Mouse (Mus musculus) heart, embryonic 14.5 days (tissue): ENCODE measurements around the gene Hap1. TPM values are rescaled to one million over a fixed set of nuclear protein-coding genes. Genes with fewer than 3 reads are reported as not detected.
"Not testable (repeated sequence)": the region's sequence is repeated elsewhere in the genome, so short reads cannot be mapped to it uniquely, and the experiment has no call there.

Experiments used
- ATAC-seq: fragments of 200-750 bp; cut with Nextera tagmentation; 2 replicates; pipeline ENCODE4 v1.8.0; 2017; ENCODE audit warnings: low read depth, moderate TSS enrichment; ENCODE audit not compliant: insufficient number of reproducible peaks, insufficient read depth, low FRiP score
- H3K27ac ChIP-seq, 2 experiments: fragments of 200-500 bp in 1 of 2; fragments of 300-500 bp in 1 of 2; sonication (generic) in 1 of 2; replicated peaks in 1 of 2; 2 replicates each; pipeline ENCODE4 v1.5.1; 2012 to 2014; ENCODE audit warnings: low read depth in 2 of 2, low read length in 2 of 2, control low read depth in 1 of 2, mild to moderate bottlenecking in 1 of 2, mixed read lengths in 1 of 2; ENCODE audit not compliant: control insufficient read depth in 1 of 2, insufficient read depth in 1 of 2
- H3K27me3 ChIP-seq: fragments of 300-500 bp; sonication (generic); 2 replicates; pipeline ENCODE4 v1.6.1; 2014; ENCODE audit warnings: mild to moderate bottlenecking, low read length, control low read depth; ENCODE audit not compliant: control insufficient read depth, insufficient read depth
- H3K36me3 ChIP-seq: fragments of 300-500 bp; sonication (generic); 2 replicates; pipeline ENCODE4 v1.6.1; 2014; ENCODE audit warnings: mild to moderate bottlenecking, control low read depth, low read length, mixed read lengths; ENCODE audit not compliant: control insufficient read depth, insufficient read depth
- H3K4me1 ChIP-seq, 2 experiments: fragments of 200-500 bp in 1 of 2; fragments of 300-500 bp in 1 of 2; sonication (generic) in 1 of 2; 2 replicates each; pipeline ENCODE4 v1.6.1; 2012 to 2014; ENCODE audit warnings: low read length in 2 of 2, control low read depth in 1 of 2, mixed read lengths in 1 of 2; ENCODE audit not compliant: control insufficient read depth in 2 of 2, insufficient read depth in 2 of 2
- H3K4me2 ChIP-seq: fragments of 300-500 bp; sonication (generic); 2 replicates; pipeline ENCODE4 v1.6.1; 2014; ENCODE audit warnings: mild to moderate bottlenecking, low read length
- H3K4me3 ChIP-seq, 2 experiments: fragments of 200-500 bp in 1 of 2; fragments of 300-500 bp in 1 of 2; sonication (generic) in 1 of 2; 2 replicates each; pipeline ENCODE4 v1.5.1; 2012 to 2014; ENCODE audit warnings: low read length in 2 of 2, mild to moderate bottlenecking in 2 of 2, control low read depth in 1 of 2, low read depth in 1 of 2, moderate library complexity in 1 of 2; ENCODE audit not compliant: control insufficient read depth in 1 of 2, insufficient read depth in 1 of 2
- H3K9ac ChIP-seq: fragments of 300-500 bp; sonication (generic); 2 replicates; pipeline ENCODE4 v1.6.1; 2014; ENCODE audit warnings: mild to moderate bottlenecking, low read length
- H3K9me3 ChIP-seq: fragments of 300-500 bp; sonication (generic); 2 replicates; pipeline ENCODE4 v1.6.1; 2016; ENCODE audit warnings: low read length, control low read depth; ENCODE audit not compliant: control insufficient read depth
- WGBS: fragments of 180-500 bp; shearing (Covaris S2); extraction: QIAGEN DNeasy Blood & Tissue Kit; methylation state at CpG from one replicate; pipeline ENCODE4 v1.1.7; 2014; 5-methylcytosine and 5-hydroxymethylcytosine counted together
- polyA plus RNA-seq: library from polyadenylated mRNA; unstranded; fragments of >200 nt; fragmentation: Nextera tagmentation; extraction: Ambion mirVana; gene quantifications from 2 replicates; pipeline ENCODE4 v1.2.1, GENCODE M21; 2014

Hap1 gene
- polyA plus RNA-seq, 1 experiment from 2014 or later: 4.3 TPM

DNA sequence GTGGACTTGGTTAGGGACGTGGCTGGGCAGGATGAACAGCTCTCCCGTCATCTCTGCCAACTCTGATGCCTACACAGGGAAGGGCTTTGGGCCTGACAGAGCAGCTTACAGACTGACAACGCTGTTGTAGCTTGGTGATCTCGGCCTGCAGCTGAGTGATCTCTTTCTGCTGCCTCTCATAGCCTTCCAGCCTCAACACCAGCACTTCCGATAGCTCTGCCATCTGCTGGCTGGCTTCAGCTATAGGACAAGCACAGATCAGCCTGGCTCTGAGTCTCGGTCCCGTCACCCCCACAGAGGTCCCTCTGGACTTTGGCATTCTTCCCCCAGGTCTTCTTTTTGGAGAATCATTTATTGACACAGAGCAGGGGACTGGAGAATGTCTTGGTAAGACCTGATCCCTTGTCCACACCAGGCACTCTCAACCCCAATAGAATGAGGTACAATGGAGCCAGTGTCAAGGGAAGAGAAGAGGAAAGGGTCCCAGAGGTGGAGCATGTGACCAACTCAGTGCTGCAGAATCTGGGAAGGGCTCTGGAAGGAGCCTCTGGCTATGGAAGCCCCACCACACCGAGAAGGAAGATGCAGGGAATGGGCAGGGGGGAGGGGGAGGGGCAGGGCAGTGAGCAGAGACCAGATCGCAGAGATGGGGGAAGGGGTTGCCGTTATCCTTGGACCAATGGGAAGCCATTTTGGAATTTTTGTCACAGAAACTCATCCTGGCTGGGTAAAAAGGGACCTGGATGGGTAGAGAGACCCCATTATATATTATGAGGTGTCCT is 3.7 kb downstream of the Hap1 start:
- no peak for ATAC-seq
- Histone ChIP-seq H3K4me3 (no peak overlapping the region), H3K9ac (no peak overlapping the region), H3K27me3 (peaks cover 40% of the 10 kb centered on the region), H3K9me3 (no peaks in the 10 kb centered on the region), H3K4me1 (peaks cover 3 to 6% of the 10 kb centered on the region in 2 experiments; a peak in 1 of 4 replicates), H3K4me2 (no peak overlapping the region), H3K36me3 (no peaks in the 10 kb centered on the region), H3K27ac (no peak overlapping the region)
- WGBS: 27% methylated on average over 10 of the region's 10 CpGs

DNA sequence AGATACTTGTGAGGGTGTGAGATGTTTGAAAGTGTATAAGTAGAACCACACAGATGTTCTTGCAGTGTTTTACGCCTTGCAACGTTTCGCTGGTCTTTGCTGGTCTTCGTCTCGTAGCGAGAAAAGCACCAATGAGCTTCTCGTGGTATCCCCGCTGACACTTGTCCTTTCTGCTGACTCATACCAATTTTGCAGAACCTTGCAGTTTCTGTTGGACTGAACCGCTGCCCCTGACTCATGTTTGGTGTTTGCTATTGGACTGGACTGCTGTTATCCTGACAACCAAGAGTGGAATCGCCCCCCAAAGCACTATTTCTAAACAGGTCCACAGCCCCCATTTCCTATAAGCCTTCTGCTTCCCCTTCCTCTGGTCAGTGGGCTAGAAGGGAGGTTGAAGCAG is 11.7 kb downstream of the Hap1 start:
- WGBS: 92% methylated on average over 10 of the region's 10 CpGs

DNA sequence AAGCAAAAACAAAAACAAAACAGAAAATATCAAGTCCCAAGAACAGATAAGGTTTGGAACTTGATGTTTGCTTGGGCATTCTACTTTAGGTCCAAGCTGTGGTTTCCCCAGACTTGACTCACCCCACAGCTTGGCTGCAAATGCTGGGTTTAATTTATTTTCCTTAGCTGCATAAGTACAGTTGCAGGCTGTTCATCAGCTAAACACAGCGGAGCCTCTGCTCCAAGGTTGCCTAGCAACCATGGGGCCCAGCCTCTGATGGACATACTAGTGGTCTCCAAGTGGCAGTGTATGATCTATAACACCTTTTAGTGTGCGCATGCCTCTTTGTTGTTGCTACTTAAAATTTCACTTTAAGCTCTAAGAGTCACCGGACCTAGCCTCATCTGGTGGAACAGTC is 20.2 kb downstream of the Hap1 start:
- Histone ChIP-seq H3K4me3 (no peak overlapping the region), H3K27me3 (no peaks in the 10 kb centered on the region), H3K27ac (no peak overlapping the region), H3K9ac (no peak overlapping the region), H3K4me2 (no peak overlapping the region), H3K9me3 (no peaks in the 10 kb centered on the region), H3K36me3 (no peaks in the 10 kb centered on the region), H3K4me1 (peaks cover 0 to 4% of the 10 kb centered on the region in 2 experiments; a peak in 2 of 4 replicates)
- WGBS: 55% methylated on average over 3 of the region's 3 CpGs
- ATAC-seq: no peak

More for the DNA sequence above, 11.7 kb downstream of the Hap1 start:
- no peak overlapping the region for H3K9ac ChIP-seq
- H3K4me1 ChIP-seq: no peaks in the 10 kb centered on the region
- ATAC-seq: no peak
- H3K9me3 ChIP-seq: no peaks in the 10 kb centered on the region
- H3K36me3 ChIP-seq: no peaks in the 10 kb centered on the region
- H3K27ac ChIP-seq: no peak overlapping the region
- H3K27me3 ChIP-seq: no peaks in the 10 kb centered on the region
- H3K4me3 ChIP-seq: no peak overlapping the region
- H3K4me2 ChIP-seq: no peak overlapping the region

DNA sequence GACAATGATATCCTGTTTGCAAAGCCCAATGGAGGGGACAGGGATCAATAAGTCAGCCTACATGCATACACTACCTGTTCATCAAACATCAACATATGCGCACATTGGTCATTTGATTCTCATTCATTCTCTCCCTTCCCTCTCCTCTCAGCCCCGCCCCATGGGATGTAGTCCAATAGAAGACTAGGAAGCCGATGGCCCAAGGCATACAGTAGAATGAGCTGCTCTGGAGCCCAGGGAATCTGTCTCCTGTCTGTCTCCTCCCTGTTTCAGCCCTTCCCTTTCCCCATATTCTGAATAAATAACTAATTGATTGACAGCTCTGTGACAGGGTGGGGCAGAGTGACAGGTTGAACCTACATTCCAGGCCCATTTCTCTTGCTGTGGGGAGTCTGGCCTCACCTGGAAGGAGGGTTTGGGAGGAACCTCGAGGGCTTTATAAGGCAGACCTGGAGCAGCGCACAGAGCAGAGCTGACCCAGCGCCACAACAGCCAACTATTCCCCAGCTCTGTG is 21.9 kb downstream of the Hap1 start, which contains the start of gene Gast:
Gast (plus strand) TSS at position 464 of the 514 bp plus-strand sequence.
- Histone ChIP-seq H3K4me1 (peaks cover 0 to 4% of the 10 kb centered on the region in 2 experiments; a peak in 2 of 4 replicates), H3K4me2 (no peak within 1 kb of the TSS), H3K27me3 (no peaks in the 10 kb centered on the region), H3K36me3 (no peaks in the 10 kb centered on the region), H3K9me3 (no peaks in the 10 kb centered on the region), H3K9ac (no peak within 1 kb of the TSS), H3K4me3 (no peak within 1 kb of the TSS), H3K27ac (no peak within 1 kb of the TSS)
- no peak for ATAC-seq
- 80% methylated on average over 6 of the region's 6 CpGs for WGBS

DNA sequence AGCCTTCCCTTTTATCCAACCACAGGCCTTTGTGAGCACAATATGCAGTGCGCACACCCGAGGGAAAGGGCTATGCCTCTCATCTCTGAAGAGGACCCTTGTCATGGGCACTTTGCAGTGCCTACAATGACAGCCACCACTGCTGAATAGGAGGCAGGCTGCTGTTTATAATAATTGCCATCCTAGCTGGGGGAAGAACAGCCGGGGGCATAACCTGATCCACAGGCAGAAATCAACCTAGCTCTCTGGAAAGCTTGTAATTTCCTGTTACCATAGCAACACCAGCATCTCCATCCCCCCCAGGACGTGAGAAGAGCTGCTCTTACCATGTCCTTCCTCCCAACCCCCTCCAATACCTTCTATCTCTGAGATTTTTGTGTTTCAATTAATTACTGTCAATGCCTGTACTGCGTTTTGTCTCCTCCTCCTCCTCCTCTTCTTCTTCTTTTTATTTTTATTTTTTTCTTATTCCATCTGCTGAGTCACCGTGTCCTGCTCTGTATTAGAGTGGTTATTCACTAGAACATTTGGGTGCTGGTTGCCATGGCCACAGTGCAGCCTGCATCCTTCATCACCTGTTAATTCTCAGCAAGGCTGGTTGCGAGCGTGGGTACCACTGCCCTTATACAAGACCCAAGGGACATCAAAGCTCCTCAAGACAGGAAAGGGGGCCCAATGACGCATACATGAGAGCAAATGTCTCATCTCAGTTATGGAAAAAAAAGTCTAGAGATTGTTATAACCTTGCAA is 23.0 kb downstream of the Hap1 start:
- Histone ChIP-seq H3K9me3 (no peaks in the 10 kb centered on the region), H3K4me3 (no peak overlapping the region), H3K4me2 (no peak overlapping the region), H3K27me3 (no peaks in the 10 kb centered on the region), H3K36me3 (no peaks in the 10 kb centered on the region), H3K4me1 (peaks cover 0 to 4% of the 10 kb centered on the region in 2 experiments; a peak in 2 of 4 replicates), H3K9ac (no peak overlapping the region), H3K27ac (no peak overlapping the region)
- 60% methylated on average over 9 of the region's 9 CpGs for WGBS
- ATAC-seq: no peak

DNA sequence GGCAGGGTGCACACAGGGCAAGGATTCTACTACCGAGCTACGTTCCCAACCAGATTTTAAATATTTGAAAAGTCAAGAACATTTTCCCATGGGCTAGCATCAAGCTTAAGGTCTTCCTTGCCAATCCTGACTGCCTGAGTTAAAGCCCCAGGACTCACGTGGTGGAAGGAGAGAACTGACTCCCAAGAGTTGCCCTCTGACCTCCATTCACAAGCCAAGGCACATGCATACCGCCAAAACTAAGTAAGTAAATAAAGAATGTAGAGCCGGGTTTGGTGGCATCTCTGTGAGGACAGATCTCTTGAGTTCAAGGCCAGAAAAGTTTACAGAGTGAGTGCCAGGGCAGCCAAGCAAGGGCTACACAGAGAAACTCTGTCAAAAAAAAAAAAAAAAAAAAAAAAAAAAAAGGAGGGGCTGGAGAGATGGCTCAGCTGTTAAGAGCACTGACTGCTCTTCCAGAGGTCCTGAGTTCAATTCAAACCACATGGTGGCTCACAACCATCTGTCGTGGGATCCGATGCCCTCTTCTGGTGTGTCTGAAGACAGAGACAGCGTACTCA is 25.0 kb downstream of the Hap1 start:
- H3K27ac ChIP-seq, H3K36me3 ChIP-seq: not testable (repeated sequence)
- WGBS: 66% methylated on average over 8 of the region's 8 CpGs

DNA sequence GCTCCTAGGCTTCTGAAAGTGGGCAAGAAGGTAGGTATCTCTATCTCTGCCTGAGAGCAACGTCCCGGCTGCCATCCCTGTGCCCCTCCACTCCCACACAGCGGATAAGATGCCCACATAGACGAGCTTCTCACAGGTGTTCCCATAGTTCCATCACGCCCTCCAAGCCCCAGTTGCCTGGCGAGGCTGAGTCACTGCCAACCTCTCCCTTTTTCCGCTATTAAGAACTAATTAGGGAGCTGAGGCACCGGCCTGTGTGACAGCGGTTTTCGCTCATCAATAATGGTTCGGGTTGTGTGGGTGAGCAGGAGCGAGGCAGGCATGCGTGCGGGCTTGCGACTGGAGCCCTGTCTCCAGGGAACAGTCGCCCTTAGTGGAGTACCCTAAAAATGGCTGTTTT is 25.7 kb downstream of the Hap1 start:
- Histone ChIP-seq H3K27ac (no peak overlapping the region), H3K4me1 (peaks cover 6 to 8% of the 10 kb centered on the region in 2 experiments; a peak in 3 of 4 replicates), H3K27me3 (no peaks in the 10 kb centered on the region), H3K36me3 (no peaks in the 10 kb centered on the region), H3K9me3 (no peaks in the 10 kb centered on the region), H3K4me2 (no peak overlapping the region), H3K4me3 (no peak overlapping the region), H3K9ac (no peak overlapping the region)
- 64% methylated on average over 16 of the region's 16 CpGs for WGBS
- no peak for ATAC-seq

More for the DNA sequence above, 25.0 kb downstream of the Hap1 start:
- H3K4me1 ChIP-seq, H3K27me3 ChIP-seq, H3K9me3 ChIP-seq, H3K4me3 ChIP-seq, ATAC-seq, H3K4me2 ChIP-seq, H3K9ac ChIP-seq: not testable (repeated sequence)
